Mouse (Mus musculus) fibroblast of lung, adult 2 months (primary cell): Measurements from ENCODE around the gene Fbxw16.
"Not testable (repeated sequence)": the region's sequence is repeated elsewhere in the genome, so short reads cannot be mapped to it uniquely, and the experiment has no call there.

ENCODE experiments used
- DNase-seq: peaks from one replicate; pipeline ENCODE4 v3.0.0-alpha.2; 2011; ENCODE audit warnings: low read depth

Fbxw16 gene

GRCm38 (mm10) chr9:109449040-109449439 lies at the start of gene Fbxw16:
Fbxw16 (minus strand) TSS chr9:109449140.
- DNase-seq: no peak

GRCm38 (mm10) chr9:109495775-109496174 lies 46.8 kb upstream of the Fbxw16 start, which contains the start of gene Fbxw19:
Fbxw19 (minus strand) TSS chr9:109495875.
- DNase-seq: not testable (repeated sequence)

DNA sequence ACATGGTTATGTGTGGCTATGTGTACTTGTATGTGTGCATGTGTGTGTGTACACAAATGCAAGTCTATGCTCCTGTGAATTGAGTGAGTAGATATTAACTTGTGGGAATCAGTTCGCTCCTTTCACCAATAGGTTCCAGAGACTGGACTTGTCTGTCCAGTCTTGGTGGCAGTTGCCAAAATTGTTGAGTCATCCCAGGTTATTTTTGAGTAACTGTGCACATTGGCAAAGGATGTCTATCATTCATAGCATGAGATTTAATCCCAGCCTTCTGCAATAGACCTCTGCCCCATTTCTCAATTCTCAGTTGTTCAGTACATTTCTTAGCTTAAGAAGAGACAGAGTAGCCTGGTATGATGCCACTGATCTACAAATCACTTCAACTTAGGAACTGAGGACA lies 16.0 kb downstream of the Fbxw16 start:
- no peak for DNase-seq

DNA sequence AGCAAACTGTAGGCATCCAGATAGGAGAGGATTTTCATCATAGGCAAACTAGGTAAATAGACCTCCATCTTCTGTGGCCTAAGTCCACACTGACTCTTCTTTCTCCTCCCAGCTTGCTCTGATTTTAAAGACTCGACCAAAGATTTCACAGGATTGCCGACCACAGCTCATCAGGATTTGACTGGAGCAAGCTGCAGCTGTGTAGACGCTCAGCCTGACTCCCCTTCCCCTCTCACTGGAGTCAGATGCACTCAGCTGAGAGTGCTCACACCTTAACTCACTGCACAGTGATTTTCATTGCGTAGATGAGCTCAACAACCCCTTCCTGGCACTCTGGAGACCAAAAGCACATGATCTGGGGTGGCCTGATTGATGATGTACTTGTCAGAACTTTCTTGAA lies 44.7 kb downstream of the Fbxw16 start, which contains the start of gene Fbxw22:
Fbxw22 (minus strand) TSS at position 101 of the 400 bp plus-strand sequence.
- DNase-seq: not testable (repeated sequence)
